Mouse (Mus musculus) cerebellum, postnatal 14 days (tissue): ENCODE results near the gene Znrf1.
"Not testable (repeated sequence)": the region's sequence is repeated elsewhere in the genome, so short reads cannot be mapped to it uniquely, and the experiment has no call there.

ENCODE experiments used
- DNase-seq, 2 experiments: peaks; one replicate each; pipeline ENCODE4 v3.0.0; 2021; ENCODE audit warnings: mixed read lengths in 2 of 2

Znrf1 gene

DNA sequence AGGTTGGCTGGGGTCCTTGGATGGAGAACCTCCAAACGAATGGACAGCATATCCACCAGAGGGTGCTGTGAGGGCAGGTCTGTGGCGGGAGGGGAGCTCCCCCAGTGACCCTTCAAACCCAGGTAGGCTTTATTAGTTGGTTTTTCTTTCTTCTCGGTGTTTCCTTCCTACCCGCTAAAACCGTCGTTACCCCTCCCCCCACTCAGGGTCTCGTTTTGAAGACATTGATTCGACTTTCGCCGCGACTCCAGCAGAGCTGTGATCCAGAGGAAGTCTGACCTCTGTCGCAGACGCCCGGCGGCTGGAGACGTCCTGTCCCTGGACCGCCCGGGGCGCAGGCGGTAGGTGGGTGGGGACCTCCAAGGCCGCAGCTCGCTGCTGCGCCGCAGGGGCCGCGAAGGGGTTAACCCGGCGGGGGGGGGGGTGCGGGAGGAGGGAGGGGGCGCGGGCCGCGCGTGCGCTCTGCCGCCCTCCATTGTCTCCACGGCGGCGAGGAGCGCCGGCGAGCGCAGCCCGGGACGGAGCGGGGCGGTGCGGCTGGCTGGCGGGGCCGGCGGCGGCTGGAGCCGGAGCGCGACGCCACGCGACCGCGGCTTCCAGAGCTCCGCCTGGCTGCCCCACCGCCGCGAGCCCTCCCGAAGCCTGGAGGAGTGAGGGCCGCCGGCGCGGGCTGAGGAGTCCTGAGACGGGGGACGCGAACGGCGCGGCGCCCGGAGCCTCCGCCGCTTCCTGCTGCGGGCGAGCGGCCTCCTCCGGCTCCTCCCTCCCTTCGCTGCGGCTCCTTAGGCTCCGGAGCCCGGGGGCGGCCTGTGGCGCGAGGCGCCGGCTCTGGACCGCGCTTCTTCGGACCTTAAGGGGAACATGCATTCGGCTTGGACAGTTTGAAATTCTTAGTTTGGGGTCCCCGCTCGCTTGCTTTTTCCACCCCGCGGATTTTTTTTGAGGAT, at the start of gene Znrf1:
Gene Znrf1 (plus strand): TSS at position 67 of the 947 bp plus-strand sequence.
- peak; percentile 84 to 86 for DNase-seq

- no peak for DNase-seq
These were observed 45.8 kb upstream of the Znrf1 start for GRCm38 (mm10) chr8:111490034-111490591.

DNA sequence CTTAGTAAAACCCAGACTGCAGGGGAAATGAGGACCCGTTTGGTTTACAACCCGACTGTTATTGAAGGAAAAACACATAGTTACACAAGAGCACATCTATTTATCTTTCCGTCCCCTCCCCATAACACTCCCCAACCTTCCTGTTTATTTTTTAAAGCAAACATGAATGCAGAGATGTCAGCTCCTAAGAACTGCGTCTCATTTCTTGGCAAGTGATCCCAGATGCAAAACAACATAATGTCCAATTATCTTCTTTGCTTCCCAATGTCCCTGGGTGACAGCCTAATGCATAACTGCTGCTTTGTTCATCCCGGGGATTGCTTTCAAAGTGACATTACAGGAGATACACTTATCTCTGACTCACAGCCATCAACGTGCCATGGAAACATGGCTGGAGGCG, 44.7 kb upstream of the Znrf1 start:
- DNase-seq: no peak

GRCm38 (mm10) chr8:111492508-111492907, 43.4 kb upstream of the Znrf1 start:
- DNase-seq: no peak

DNA sequence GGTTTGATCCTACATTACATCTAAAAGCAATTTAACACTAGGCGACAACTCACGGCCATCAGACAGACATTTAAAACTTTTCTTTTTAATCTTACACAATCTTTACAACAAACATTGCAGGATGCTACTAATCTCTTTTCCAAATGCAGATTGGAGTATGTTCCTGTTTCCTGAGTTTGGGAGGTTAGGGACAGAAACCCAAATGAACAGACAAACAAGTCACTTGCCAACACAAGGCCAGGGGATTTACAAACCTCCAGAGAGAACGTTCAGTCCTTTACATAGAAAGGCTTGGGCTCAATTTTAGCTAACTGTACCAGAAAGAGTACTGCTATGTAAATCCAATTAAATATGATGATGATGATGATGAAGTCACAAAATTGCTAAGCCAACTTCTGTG, 42.7 kb upstream of the Znrf1 start:
- DNase-seq: no peak

- DNase-seq: no peak
These were observed 39.6 kb upstream of the Znrf1 start for GRCm38 (mm10) chr8:111496326-111496725.

DNA sequence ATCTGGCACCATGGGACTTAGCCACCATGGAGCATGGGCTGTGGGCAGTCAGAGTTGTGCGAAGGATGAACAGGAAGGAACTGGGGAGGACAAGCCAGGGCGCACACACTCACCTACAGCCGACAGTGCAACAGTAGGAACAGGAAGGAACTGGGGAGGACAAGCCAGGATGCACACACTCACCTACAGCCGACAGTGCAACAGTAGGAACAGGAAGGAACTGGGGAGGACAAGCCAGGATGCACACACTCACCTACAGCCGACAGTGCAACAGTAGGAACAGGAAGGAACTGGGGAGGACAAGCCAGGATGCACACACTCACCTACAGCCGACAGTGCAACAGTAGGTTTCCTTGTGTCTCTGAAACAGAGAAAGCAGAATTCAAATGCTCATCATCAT, 37.6 kb upstream of the Znrf1 start:
- not testable (repeated sequence) for DNase-seq

DNA sequence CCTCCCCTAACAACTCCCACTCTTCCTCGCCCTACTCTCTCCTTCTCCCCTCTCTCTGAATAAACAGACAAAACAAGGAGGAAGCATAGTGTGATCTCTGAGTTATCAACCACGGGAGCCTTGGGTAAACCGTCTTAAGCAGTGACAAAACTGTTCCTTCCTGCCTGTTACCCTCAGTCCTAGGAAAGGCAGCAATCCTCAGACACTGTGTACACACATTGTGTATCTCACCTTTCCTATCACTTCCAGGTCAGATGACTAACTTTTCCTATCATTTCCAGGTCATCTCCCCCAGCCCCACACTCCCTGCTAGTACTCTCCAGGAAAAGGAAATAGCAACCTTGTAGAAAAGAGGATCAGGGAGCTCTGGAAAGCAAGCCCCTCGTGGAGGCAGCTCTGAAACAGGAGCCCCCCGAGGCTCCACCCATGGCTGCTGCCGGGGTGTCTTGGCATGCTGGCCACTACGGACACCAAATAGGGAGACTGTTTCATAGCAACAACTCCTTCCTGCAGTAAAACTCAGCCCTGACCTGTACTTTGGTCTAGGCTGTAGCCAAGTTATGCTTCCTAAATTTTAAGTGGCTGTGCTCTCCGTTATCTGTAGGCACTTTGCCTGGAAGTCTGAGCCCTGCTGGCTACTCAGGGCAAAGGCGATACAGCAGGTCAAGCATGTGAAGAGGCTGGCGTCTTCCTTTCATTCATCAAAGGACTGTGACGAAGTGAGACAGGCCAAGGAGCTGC, 34.0 kb upstream of the Znrf1 start:
- DNase-seq: no peak

DNA sequence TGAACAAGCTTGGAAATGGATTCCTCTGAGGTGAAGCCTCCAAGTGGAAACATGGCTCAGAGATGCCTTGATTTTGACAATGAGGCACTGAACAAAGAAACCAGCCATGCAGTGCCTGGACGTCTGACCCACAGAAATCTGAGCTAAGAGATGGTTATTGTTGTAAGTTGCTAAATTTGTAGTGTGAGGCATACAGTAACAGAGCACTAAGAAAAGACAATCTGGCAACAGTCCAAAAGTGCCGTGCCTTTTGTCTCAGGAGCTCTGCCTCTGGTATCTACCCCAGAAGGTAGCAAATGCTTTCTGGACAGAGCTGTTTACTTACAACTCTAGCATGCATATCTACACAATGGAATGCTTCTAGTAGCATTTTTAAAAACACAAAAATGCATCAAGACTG, 27.3 kb upstream of the Znrf1 start:
- no peak for DNase-seq

- no peak for DNase-seq
These were observed 26.6 kb upstream of the Znrf1 start for GRCm38 (mm10) chr8:111509278-111509677.

DNA sequence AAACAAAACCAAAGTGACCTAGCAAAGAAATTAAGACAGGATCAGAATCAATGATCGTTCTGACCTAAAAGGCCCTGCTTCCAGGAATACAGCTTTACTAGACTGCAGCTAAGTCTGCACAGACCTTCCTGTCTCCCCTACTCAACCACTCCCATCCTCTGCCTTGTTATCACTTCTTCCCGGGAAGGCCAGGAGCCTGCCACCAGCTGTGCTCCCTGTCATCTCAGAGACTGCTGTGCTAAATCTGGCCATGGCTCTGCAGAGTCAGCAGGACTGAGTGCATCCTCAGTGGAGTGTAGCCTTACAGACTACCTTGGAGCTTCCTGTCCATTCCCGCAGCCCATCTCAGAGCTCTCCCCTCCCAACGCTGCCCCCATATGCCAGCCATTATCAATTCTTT, 25.5 kb upstream of the Znrf1 start:
- no peak for DNase-seq

DNA sequence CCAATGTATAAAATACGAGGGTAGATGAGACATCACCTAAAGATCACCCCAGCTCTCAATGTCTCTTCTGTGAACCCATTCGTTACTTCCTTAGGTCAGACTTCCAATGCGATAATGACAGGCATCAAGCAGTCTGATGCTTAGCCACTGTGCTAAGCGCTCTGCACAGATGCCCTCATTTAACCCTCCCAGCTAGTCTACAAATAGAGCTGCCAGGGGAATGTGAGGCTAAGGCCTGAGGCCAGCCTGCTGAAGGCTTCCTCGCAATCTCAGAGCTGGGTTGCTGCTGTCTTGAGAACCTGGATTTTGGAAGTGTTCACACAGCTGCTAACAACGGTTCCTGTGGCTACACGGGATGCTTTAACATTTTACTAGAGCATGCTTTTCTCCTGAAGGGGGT, 23.0 kb upstream of the Znrf1 start:
- DNase-seq: peak; percentile 44 to 51

DNA sequence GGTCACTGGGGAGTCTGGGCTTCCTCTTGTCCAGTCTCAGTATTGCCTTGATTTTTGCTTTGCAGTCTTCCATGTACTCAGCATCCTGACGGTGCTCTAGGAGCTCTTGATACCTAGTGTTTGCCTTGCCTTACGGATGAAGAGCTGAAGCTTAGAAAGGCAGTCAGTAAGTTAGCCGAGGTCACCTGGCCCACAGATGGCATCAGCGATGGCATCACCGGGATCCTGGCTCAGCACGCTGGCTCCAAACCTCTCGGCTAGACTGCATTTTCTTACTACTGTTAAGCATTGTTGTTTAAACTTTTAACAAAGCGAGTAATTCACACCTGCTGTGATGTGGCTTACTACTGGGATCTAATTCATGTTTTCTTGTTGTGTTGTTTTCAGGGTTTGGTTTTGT, 22.5 kb upstream of the Znrf1 start:
- DNase-seq: peak; percentile 53 to 73

DNA sequence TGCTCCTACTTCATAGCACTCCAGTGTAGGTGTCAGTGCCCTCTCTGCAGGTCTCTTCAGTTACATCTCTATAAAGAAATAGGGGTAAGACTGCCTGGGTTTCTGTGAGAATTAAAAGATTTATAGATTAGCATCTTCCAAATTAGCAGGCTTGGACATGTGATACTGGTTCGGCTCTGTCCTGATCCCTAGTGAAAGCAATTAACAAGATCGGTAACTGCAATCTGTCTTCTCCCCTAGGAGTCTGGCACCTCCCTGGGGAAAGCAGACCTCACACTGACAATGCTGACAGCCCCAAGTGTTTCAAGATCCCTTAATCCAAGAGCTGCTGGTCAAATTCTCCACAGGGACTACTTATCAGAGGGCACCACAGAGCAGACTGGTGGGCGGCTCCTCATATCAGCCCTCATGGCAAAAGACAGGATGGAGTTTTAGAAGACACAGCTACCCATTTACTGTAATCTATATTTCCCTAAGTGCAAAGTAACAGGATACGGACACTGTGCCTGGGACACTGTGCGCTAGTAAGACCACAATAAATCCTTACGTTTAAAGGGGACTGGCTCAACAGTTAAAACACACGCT, 19.4 kb upstream of the Znrf1 start:
- DNase-seq: peak in 1 of 2 experiments; percentile 43

GRCm38 (mm10) chr8:111517466-111517865, 18.4 kb upstream of the Znrf1 start:
- no peak for DNase-seq

DNA sequence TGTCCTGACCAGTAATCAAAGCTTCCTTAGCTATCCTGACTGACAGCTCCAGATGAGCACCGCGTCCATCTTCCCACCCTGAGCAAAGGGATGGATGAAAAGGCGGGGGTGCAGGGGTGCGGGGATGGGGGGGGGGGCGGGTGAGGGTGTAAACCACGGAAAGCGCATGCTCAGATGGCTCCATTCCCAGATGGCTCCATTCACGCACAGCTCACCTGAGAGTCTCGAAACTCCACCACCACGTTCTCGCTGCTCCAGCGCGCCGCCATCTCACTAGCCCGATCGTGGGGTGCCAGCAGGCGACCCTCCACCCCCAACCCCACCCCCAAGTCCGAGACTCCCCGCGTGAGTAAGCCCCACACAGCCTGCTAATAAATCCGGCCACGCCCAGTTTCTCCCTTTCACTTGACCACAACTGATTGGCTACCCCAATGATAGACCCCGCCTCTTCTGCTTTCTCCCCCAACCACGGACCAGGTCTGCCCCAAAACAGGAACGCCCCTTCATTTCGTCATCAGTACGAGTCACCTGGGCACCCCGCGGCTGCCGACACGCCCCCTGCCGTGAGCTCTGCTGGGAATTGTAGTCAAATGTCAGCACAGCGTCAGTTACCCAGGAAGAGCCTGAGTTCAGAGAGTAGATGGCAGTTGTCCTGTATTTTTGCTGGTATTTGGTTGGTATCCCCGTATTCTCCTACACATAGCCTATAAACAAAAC, 14.0 kb upstream of the Znrf1 start, which contains the start of gene Wdr59:
Gene Wdr59 (minus strand): TSS at position 380 of the 717 bp plus-strand sequence.
- peak; percentile 99 for DNase-seq

- no peak for DNase-seq
These were observed 9.4 kb upstream of the Znrf1 start for GRCm38 (mm10) chr8:111526403-111527024.

DNA sequence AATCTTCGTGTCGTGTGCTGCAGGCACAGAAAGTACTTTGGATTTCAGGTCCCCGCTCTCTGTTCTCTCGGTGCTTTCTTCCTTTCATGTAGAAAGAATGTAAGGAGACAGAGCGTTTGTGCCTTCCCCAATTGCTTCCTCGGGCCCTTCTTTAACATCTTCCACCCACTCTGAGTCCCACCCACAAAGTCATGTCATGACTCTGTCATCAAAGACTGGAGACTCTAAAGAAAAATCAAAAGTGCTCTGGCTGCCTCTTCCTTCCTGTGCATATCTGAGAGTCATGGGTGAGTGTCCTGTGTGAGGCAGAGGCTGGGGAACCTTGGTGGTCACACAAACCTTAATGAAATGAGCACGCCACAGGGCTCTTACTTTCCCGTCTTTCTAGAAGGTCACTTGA, 8.7 kb upstream of the Znrf1 start:
- DNase-seq: no peak

- DNase-seq: no peak
These were observed 7.8 kb upstream of the Znrf1 start for GRCm38 (mm10) chr8:111528071-111528470.

GRCm38 (mm10) chr8:111531191-111531590, 4.7 kb upstream of the Znrf1 start:
- no peak for DNase-seq

DNA sequence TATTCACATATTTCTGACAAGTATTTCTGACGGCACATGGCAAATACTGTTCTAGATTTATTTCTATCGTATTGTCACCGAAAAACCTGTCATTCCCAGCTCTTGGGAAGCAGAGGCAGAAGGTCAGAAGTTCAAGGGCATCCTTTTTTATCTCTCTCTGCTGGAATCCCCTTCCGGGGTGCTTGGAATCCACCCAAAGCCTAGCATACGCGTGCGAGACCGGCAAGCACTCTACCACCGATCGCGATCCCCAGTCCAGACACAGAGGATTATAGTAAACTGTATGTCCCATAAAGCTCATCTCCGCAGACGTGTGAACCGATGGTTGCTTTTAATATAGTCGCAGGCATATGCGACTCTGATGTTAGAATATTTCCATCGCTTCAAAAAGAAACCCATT, 4.3 kb upstream of the Znrf1 start:
- DNase-seq: no peak

DNA sequence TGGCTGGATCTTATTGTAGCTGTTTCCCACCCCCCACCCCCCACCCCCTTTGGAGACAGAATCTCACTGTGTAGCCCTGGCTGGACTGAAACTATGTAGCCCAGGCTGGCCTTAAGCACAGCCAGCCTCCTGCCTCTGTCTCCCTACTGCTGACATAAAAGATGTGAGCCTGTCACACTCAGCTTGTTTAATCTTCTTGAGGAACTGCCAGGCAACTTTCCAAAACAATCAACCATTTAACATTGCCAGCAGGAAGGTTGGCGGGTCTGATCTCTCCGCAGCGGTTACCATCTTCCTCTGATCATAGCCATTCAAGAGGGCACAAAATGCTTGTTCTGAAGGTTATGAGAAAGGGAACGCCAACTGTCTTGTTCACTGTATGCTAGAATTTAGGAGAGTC, 2.4 kb upstream of the Znrf1 start:
- no peak for DNase-seq
